Mouse (Mus musculus) CD4-positive, CD25-positive, alpha-beta regulatory T cell, adult 4 months (primary cell): ENCODE measurements around the gene Sidt2. TPM values are rescaled to one million over a fixed set of nuclear protein-coding genes. Genes with fewer than 3 reads are reported as not detected.

Experiments
- ATAC-seq: one replicate; pipeline ENCODE4 v1.8.0; 2017
- polyA plus RNA-seq, 2 experiments: library from polyadenylated mRNA; unstranded; fragments of 100-300 nt; shearing (Covaris generic); gene quantifications; one replicate each; pipeline ENCODE4 v1.2.1; 2017

Sidt2 gene
- polyA plus RNA-seq, 2 experiments from 2014 or later = 40.5 to 47.2 TPM

- peak; percentile 17 for ATAC-seq
Observed at GRCm38 (mm10) chr9:45946182-45946871, 8.7 kb downstream of the Sidt2 start.

GRCm38 (mm10) chr9:45945721-45946120, 9.3 kb downstream of the Sidt2 start:
- peak; percentile 21 for ATAC-seq

DNA sequence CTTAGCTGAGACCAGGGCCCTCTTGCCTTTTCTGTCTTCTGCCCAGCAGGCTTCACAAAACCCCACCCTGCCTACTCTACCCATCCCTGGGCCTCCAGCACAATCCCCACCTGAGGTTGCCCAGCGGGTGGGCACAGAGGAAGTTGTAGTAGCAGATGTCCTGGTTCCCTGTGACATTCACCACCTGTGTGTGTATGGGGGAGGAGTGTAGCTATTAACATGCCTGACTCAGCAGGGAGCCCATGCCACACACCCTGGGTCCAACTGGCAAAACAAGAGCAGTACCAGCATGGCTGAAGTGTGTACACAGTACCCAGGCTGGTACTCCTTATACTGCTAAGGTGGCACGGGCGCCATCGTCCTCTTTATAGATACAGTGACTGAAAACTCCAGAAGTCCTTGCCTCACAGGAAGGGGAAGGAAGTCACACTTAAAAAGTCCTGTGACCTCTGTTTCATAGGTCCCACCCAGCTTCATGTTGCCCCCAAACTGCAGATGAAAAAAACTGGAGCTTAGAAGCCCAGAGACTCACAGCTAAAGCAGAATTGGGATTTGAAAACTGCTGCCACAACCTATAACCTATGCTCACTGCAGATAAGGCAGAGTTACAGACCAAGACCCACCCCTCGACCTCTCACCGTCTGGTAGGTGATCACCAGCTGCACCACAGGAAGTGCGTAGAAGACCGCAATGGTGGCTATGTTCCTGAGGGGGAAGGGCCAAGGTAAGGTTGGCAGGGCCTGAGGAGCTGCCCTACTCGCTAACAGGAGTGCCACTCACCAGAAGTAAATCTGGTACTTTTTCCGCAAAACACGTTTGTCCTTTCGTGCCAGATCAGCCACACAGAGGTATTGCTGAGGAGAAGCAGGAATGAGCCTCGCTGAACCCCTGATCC, 10.3 kb downstream of the Sidt2 start:
- ATAC-seq = peak; percentile 96

GRCm38 (mm10) chr9:45943628-45944505, 11.2 kb downstream of the Sidt2 start:
- no peak for ATAC-seq

- no peak for ATAC-seq
Observed at GRCm38 (mm10) chr9:45942916-45943315, 12.1 kb downstream of the Sidt2 start.

GRCm38 (mm10) chr9:45942464-45942863, 12.6 kb downstream of the Sidt2 start:
- ATAC-seq = no peak

- ATAC-seq = no peak
Observed at GRCm38 (mm10) chr9:45941329-45941888, 13.6 kb downstream of the Sidt2 start.

- no peak for ATAC-seq
Observed at GRCm38 (mm10) chr9:45939794-45940193, 15.3 kb downstream of the Sidt2 start.

GRCm38 (mm10) chr9:45938952-45939637, 16.0 kb downstream of the Sidt2 start:
- no peak for ATAC-seq

- no peak for ATAC-seq
Observed at GRCm38 (mm10) chr9:45938088-45938487, 17.0 kb downstream of the Sidt2 start.

GRCm38 (mm10) chr9:45936883-45937282, 18.2 kb downstream of the Sidt2 start:
- peak; percentile 80 for ATAC-seq

DNA sequence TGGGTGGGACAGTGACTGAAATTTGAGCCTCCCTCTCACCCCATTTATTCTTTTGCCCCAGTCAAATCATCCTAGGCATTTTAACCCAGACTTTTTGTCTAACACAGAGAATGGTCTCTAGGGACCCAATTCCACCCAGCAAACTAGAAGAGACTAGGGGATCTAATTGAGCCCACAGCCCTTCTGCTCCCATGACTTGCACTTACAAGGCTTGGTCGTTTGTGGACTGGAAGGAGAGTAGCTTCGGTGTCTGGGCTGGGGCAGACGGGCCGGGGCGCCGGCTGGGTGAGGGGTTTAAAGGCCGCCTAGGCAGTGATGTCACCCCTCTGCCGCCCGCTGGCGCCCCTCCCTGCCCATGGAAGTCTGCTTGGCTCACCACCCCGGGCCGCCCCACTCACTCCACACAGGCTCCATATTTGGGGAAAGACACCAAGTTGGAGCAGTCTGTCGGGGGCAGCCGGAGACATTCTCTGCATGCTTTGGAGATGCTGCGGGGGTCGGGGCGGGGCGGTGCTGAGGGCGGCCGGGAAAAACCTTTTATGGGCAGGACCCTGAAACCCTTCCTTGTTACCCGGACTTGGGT, 19.3 kb downstream of the Sidt2 start, which contains the start of gene Tagln:
Tagln (minus strand) TSS at position 431 of the 583 bp plus-strand sequence.
- no peak for ATAC-seq

- ATAC-seq = no peak
Observed at GRCm38 (mm10) chr9:45932571-45933415, 22.3 kb downstream of the Sidt2 start.

GRCm38 (mm10) chr9:45931958-45932357, 23.1 kb downstream of the Sidt2 start:
- no peak for ATAC-seq

DNA sequence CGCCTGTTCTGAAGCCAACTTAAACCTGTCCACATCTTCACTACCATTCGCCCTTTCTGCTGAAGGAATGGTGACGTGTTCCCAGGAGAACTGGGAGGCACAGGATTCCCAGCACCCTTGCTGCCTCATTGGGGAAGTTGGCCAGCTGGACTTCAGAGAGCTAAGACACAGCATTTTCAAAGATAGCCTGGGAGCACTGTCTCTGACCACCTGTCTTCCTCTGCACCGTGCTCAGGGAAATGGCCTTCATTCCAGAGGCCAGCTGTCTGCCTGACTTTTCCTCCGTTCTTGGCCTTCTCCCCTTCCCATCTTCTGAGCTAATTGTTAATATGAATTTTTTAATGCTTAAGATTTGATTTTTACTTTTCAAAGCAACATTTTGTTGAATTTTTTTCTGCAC, 25.8 kb downstream of the Sidt2 start:
- ATAC-seq = no peak

DNA sequence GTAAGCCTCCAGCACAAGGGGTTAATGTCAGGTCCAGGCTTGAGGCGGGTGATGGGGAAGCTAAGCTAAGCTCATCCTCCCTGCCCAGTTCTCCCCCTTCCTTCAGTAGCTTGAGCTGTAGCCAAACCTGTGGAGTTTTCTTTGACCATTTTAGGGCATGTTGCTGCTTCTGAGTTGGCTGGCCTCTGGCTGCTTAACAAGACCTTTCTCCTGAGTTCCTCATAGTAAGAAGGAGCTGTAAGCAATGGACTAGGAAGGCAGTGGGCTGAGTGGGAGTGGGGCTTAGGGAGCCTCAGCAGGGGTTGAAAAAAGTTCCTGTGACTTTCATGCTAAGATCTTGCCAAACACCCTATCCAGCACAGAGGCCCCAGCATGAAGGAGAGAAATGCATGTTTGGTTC, 35.2 kb downstream of the Sidt2 start:
- no peak for ATAC-seq

- ATAC-seq = no peak
Observed at GRCm38 (mm10) chr9:45917041-45917934, 37.8 kb downstream of the Sidt2 start.

DNA sequence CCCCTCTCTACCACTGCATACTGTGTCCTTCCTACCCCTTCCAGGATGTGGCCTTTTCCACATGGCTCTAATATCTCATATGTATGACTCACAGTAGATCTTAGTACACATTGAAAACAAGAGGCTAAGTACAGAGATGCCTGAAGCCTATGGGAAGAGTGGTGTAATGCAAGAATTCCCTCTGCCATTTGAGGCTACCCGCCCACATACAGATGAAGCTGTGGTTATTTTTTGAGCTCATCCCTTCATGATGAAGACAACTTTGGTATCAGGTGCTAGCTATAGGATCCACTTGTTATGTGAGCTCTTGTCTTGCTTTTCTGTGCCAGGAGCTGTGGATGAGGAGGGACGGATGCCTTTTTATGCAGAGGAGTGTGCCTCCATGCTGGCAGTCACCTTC, 39.4 kb downstream of the Sidt2 start:
- no peak for ATAC-seq

DNA sequence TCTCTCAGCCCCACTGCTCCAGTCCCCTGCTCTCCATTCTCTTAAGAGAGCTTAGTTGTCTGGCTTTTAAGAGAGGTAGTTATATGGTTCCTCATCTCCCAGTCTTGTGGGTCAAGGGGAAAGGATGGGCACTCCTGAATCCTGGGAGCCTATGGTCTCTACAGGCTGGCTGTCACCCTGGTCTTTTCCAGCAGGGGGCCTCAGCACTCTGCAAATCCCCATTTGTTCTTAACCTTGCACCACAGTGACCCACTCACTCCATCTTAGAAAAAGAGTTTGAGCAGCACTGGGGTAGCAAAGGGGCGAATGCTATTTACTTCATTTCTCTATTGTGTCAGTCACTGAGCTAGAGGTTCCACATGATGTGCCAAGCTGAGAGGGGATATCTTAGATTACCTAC, 43.4 kb downstream of the Sidt2 start:
- ATAC-seq = peak; percentile 30
